Mouse (Mus musculus): Measurements from ENCODE around the gene Rnf181. TPM values are rescaled to one million over a fixed set of nuclear protein-coding genes. Genes with fewer than 3 reads are reported as not detected.

Rnf181 gene
- polyA plus RNA-seq, 1 experiment from 2014 or later, result 116 TPM

GRCm38 (mm10) chr6:72369557-72369956, 2.8 kb upstream of the Rnf181 start:
- Histone ChIP-seq H3K4me3 (ENCODE audit: low read depth, low read length) (no peak overlapping the region), H3K4me2 (no peak overlapping the region), H3K27me3 (ENCODE audit: insufficient read depth, low read length) (no peaks in the 10 kb centered on the region), H3K27ac (ENCODE audit: low read depth) (0 out of 2 replicates have a peak overlapping the region, but pooled peaks have one; percentile 12), H3K4me1 (ENCODE audit: insufficient read depth) (peaks cover 14% of the 10 kb centered on the region; the same call in 1 of the 2 replicates), H3K9ac (no peak overlapping the region), H3K9me3 (ENCODE audit: low read depth, low read length) (no peaks in the 10 kb centered on the region), H3K36me3 (ENCODE audit: insufficient read depth) (no peaks in the 10 kb centered on the region)
- WGBS, result 76% methylated on average over 4 of the region's 4 CpGs
- no peak for ATAC-seq (ENCODE audit: insufficient read depth)
- no peak for DNase-seq
- TF ChIP-seq CTCF (IDR thresholded peaks at IDR 0.05; ENCODE audit: low read depth), result peak; percentile 51

- Histone ChIP-seq H3K9ac (no peak overlapping the region), H3K9me3 (ENCODE audit: low read depth, low read length) (no peaks in the 10 kb centered on the region), H3K27me3 (ENCODE audit: insufficient read depth, low read length) (no peaks in the 10 kb centered on the region), H3K4me3 (ENCODE audit: low read depth, low read length) (no peak overlapping the region), H3K4me2 (no peak overlapping the region), H3K36me3 (ENCODE audit: insufficient read depth) (no peaks in the 10 kb centered on the region), H3K27ac (ENCODE audit: low read depth) (no peak overlapping the region), H3K4me1 (ENCODE audit: insufficient read depth) (0 out of 2 replicates have a peak, but pooled peaks cover 5% of the 10 kb centered on the region)
- DNase-seq, result no peak
- TF ChIP-seq CTCF (IDR thresholded peaks at IDR 0.05; ENCODE audit: low read depth), result no peak
- 70% methylated on average over 4 of the region's 4 CpGs for WGBS
- ATAC-seq (ENCODE audit: insufficient read depth), result no peak
Observed at GRCm38 (mm10) chr6:72367460-72367974, 761 bp upstream of the Rnf181 start.

DNA sequence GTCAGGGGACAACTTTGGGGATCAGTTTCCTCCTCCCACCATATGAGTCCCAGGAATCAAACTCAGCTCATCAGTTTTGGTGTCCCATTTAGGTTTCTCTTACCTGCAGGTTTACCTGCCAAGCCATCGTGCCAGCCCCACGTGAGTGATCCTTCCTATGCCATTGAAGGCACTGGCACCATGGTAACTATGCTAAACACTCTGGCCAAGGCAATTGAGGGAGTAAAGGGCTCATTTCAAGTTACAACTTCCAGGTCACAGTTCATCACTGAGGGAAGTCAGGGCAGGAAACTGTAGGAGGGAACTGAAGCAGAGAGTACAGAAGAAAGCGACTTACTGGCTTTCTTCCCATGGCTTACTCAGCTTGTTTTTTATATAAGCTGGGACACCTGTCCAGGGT, 452 bp downstream of the Rnf181 start:
- H3K4me1 ChIP-seq (ENCODE audit: insufficient read depth), result 0 out of 2 replicates have a peak, but pooled peaks cover 7% of the 10 kb centered on the region
- no peak overlapping the region for H3K9ac ChIP-seq
- no peak overlapping the region for H3K4me3 ChIP-seq (ENCODE audit: low read depth, low read length)
- WGBS, result 69% methylated on average over 3 of the region's 3 CpGs
- H3K36me3 ChIP-seq (ENCODE audit: insufficient read depth), result no peaks in the 10 kb centered on the region
- TF ChIP-seq CTCF (IDR thresholded peaks at IDR 0.05; ENCODE audit: low read depth), result no peak
- H3K9me3 ChIP-seq (ENCODE audit: low read depth, low read length), result no peaks in the 10 kb centered on the region
- no peak overlapping the region for H3K4me2 ChIP-seq
- DNase-seq, result no peak
- no peaks in the 10 kb centered on the region for H3K27me3 ChIP-seq (ENCODE audit: insufficient read depth, low read length)
- no peak overlapping the region for H3K27ac ChIP-seq (ENCODE audit: low read depth)
- no peak for ATAC-seq (ENCODE audit: insufficient read depth)

DNA sequence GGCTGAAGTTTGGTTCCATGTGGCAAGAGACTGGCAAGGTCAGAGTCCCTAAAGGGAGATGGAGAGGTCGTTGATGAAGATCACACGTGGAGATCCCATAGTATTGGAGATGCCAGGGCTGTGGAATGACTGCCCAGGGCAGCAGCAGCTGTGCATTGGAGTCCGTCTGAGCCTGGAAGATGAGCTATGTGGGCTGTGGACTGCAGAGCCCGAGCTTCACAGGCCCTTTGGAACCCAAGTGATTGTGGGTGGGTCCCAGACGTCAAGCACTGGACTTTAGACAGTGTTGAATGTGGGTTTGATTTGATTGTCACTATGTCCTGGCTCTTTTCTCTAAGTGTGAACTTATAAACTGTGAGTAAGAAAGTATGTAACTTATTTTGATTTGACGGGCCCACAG, 1.8 kb downstream of the Rnf181 start:
- no peaks in the 10 kb centered on the region for H3K27me3 ChIP-seq (ENCODE audit: insufficient read depth, low read length)
- WGBS, result 68% methylated on average over 6 of the region's 6 CpGs

DNA sequence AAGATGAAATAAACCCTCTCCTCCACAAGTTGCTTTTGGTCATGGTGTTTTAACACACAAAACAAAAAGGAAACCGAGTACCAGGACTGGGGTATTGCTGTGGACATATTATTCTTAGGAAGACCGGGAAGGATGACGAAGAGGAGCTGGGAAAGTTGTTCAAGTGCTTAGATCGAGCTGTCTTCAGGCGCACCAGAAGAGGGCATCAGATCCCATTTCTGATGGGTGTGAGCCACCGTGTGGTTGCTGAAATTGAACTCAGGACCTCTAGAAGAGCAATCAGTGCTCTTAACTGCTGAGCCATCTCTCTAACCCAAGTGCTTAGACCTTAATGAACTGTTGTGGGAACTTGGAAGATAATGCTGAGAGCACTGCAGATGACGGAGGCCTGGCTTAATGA, 2.7 kb downstream of the Rnf181 start:
- peaks cover 15% of the 10 kb centered on the region for H3K36me3 ChIP-seq (ENCODE audit: insufficient read depth)
- no peaks in the 10 kb centered on the region for H3K27me3 ChIP-seq (ENCODE audit: insufficient read depth, low read length)
- ATAC-seq (ENCODE audit: insufficient read depth) (no peak), DNase-seq (no peak)
- WGBS, result 42% methylated on average over 7 of the region's 7 CpGs
- H3K9ac ChIP-seq, result no peak overlapping the region
- 0 out of 2 replicates have a peak, but pooled peaks cover 4% of the 10 kb centered on the region for H3K4me1 ChIP-seq (ENCODE audit: insufficient read depth)
- no peak; the same call in 1 of the 2 replicates for TF ChIP-seq CTCF (IDR thresholded peaks at IDR 0.05; ENCODE audit: low read depth)
- no peak overlapping the region for H3K4me3 ChIP-seq (ENCODE audit: low read depth, low read length)
- no peak overlapping the region for H3K4me2 ChIP-seq
- no peak overlapping the region for H3K27ac ChIP-seq (ENCODE audit: low read depth)
- H3K9me3 ChIP-seq (ENCODE audit: low read depth, low read length), result no peaks in the 10 kb centered on the region

More for the DNA sequence above, 1.8 kb downstream of the Rnf181 start:
- Histone ChIP-seq H3K9ac (no peak overlapping the region), H3K27ac (ENCODE audit: low read depth) (no peak overlapping the region), H3K4me3 (ENCODE audit: low read depth, low read length) (no peak overlapping the region), H3K4me1 (ENCODE audit: insufficient read depth) (0 out of 2 replicates have a peak, but pooled peaks cover 4% of the 10 kb centered on the region), H3K9me3 (ENCODE audit: low read depth, low read length) (no peaks in the 10 kb centered on the region), H3K4me2 (no peak overlapping the region), H3K36me3 (ENCODE audit: insufficient read depth) (peaks cover 6% of the 10 kb centered on the region; the same call in 1 of the 2 replicates)
- no peak for ATAC-seq (ENCODE audit: insufficient read depth)
- TF ChIP-seq CTCF (IDR thresholded peaks at IDR 0.05; ENCODE audit: low read depth), result no peak
- no peak for DNase-seq

DNA sequence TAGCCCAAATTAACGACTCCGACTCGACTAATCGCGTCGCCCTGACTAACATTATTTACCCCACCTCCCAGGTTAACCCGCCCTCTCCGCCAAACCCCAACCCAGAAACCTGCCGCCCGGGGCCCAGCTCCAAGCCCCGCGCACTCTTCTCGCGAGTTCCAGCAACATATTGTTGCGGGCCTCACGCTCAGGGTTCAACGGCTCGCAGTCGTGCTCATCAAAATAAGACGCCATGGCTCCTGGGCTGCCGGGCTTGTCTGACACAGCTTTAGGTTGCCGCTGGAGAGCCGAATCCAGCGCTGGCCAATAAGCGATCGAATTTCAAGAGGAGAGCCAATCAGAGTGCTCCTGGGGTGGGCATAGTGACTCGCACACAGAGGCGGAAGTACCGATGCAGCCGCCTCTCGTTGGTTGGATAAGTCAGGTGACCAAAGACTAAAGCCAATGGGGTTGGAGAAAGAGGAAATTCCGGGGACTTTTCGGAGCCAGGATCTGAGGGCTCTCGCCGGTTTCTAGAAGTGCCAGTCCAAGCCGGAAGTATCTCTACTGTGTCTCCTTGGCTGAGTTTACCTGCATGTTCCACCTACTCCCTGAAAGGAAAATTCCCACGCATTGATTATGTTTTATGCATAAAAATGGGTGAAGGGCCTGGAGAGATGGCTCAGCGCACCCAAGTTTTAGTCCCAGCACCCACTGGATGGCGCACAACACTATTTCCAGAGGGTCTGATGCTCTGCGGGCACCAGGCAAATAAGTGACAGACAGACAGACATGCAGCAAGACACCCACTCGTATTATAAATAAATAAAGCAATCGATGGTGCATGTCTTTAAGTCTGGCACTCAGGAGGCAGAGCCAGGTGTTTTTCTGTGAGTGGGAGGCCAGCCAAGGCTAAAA, 4.4 kb downstream of the Rnf181 start:
- H3K27ac ChIP-seq (ENCODE audit: low read depth), result peak overlapping the region; percentile 80
- H3K36me3 ChIP-seq (ENCODE audit: insufficient read depth), result peaks cover 28% of the 10 kb centered on the region
- H3K4me1 ChIP-seq (ENCODE audit: insufficient read depth), result 0 out of 2 replicates have a peak, but pooled peaks cover 4% of the 10 kb centered on the region
- H3K27me3 ChIP-seq (ENCODE audit: insufficient read depth, low read length), result no peaks in the 10 kb centered on the region
- peak; percentile 98 for ATAC-seq (ENCODE audit: insufficient read depth)
- peak overlapping the region; percentile 86 for H3K4me2 ChIP-seq
- peak overlapping the region; percentile 82 for H3K4me3 ChIP-seq (ENCODE audit: low read depth, low read length)
- H3K9me3 ChIP-seq (ENCODE audit: low read depth, low read length), result no peaks in the 10 kb centered on the region
- peak; percentile 98 for DNase-seq
- peak; percentile 40 for TF ChIP-seq CTCF (IDR thresholded peaks at IDR 0.05; ENCODE audit: low read depth)
- WGBS, result under 1% methylated on average over 42 of the region's 42 CpGs
- peak overlapping the region; percentile 78 for H3K9ac ChIP-seq

GRCm38 (mm10) chr6:72361121-72361551, 5.6 kb downstream of the Rnf181 start:
- no peak for TF ChIP-seq CTCF (IDR thresholded peaks at IDR 0.05; ENCODE audit: low read depth)
- peak overlapping the region; percentile 78 for H3K9ac ChIP-seq
- peak overlapping the region; percentile 86 for H3K4me2 ChIP-seq
- no peak overlapping the region for H3K27ac ChIP-seq (ENCODE audit: low read depth)
- H3K4me1 ChIP-seq (ENCODE audit: insufficient read depth), result 0 out of 2 replicates have a peak, but pooled peaks cover 4% of the 10 kb centered on the region
- no peaks in the 10 kb centered on the region for H3K27me3 ChIP-seq (ENCODE audit: insufficient read depth, low read length)
- H3K4me3 ChIP-seq (ENCODE audit: low read depth, low read length), result peak overlapping the region; percentile 82
- no peaks in the 10 kb centered on the region for H3K9me3 ChIP-seq (ENCODE audit: low read depth, low read length)
- peaks cover 28% of the 10 kb centered on the region for H3K36me3 ChIP-seq (ENCODE audit: insufficient read depth)
- 45% methylated on average over 5 of the region's 5 CpGs for WGBS
- DNase-seq (no peak), ATAC-seq (ENCODE audit: insufficient read depth) (no peak)
